Mouse (Mus musculus) MEL (cell line): ENCODE results near the gene Galnt14.

ENCODE experiments used
- CTCF ChIP-seq, 3 experiments: IDR thresholded peaks in 2 of 3; conservative IDR thresholded peaks in 1 of 3; 2 replicates each; pipeline ENCODE4 v1.5.1; 2011 to 2012; ENCODE audit warnings: low read length in 3 of 3, low read depth in 2 of 3, mild to moderate bottlenecking in 2 of 3, improper control_type of control experiment in 1 of 3, inconsistent platforms in 1 of 3, mixed read lengths in 1 of 3, moderate library complexity in 1 of 3; ENCODE audit not compliant: control insufficient read depth in 1 of 3, insufficient read depth in 1 of 3, poor library complexity in 1 of 3, severe bottlenecking in 1 of 3
- MYC ChIP-seq: IDR thresholded peaks from 2 replicates; pipeline ENCODE4 v1.6.1; 2011; ENCODE audit warnings: low read depth, mild to moderate bottlenecking, low read length, improper control_type of control experiment, moderate library complexity
- POLR2A ChIP-seq, 2 experiments: IDR thresholded peaks; 2 replicates each; pipeline ENCODE4 v1.6.1; 2011 to 2012; ENCODE audit warnings: low read length in 2 of 2, mild to moderate bottlenecking in 2 of 2, control low read depth in 1 of 2, improper control_type of control experiment in 1 of 2, low read depth in 1 of 2, moderate library complexity in 1 of 2; ENCODE audit not compliant: control insufficient read depth in 1 of 2, insufficient read depth in 1 of 2, poor library complexity in 1 of 2
- POLR2AphosphoS2 ChIP-seq: IDR thresholded peaks from 2 replicates; pipeline ENCODE4 v1.6.1; 2011; ENCODE audit warnings: low read length, improper control_type of control experiment
- SIN3A ChIP-seq: IDR thresholded peaks from 2 replicates; pipeline ENCODE4 v1.6.1; 2012; ENCODE audit warnings: low read length, improper control_type of control experiment, inconsistent platforms
- SMC3 ChIP-seq: IDR thresholded peaks from 2 replicates; pipeline ENCODE4 v1.6.1; 2011; ENCODE audit warnings: low read depth, low read length, improper control_type of control experiment
- TCF12 ChIP-seq: IDR thresholded peaks from 2 replicates; pipeline ENCODE4 v1.6.1; 2014; ENCODE audit warnings: low read depth, mild to moderate bottlenecking, inconsistent platforms, low read length, improper control_type of control experiment, moderate library complexity
- ZMIZ1 ChIP-seq: IDR thresholded peaks from 2 replicates; pipeline ENCODE4 v1.6.1; 2012; ENCODE audit warnings: low read depth, mild to moderate bottlenecking, inconsistent platforms, low read length, improper control_type of control experiment, moderate library complexity

DNA sequence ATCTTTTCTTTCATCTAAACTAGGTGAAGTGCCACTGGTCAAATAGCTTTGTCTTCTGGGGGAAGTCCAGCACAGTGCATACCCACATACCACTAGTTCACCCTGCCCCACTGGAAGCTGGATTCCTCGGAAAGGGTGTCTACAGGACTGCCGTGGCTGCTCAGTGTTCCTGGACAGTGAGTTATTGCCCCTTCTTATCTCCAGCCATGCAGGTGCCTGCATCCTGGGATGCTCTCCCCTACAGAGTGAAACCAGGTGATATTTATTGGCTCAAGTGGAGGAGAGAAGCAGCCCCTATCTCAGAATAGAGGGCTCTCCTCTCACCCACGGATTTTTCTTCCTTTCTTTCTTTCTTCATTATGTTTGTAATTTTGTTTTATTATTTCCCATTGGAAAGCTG is 222.9 kb downstream of the Galnt14 start:
- TF ChIP-seq POLR2A (IDR thresholded peaks at IDR 0.05; ENCODE audit: control insufficient read depth in 1 of 2, insufficient read depth in 1 of 2, low read depth in 1 of 2, low read length in 2 of 2, poor library complexity in 1 of 2): no peak
- TF ChIP-seq CTCF (IDR thresholded peaks at IDR 0.05 in 2 of 3, conservative IDR thresholded peaks at IDR 0.05 in 1 of 3; ENCODE audit: control insufficient read depth in 1 of 3, insufficient read depth in 1 of 3, low read depth in 2 of 3, low read length in 3 of 3, poor library complexity in 1 of 3, severe bottlenecking in 1 of 3): no peak
- TF ChIP-seq SMC3: no peak
- no peak for TF ChIP-seq POLR2AphosphoS2
- TF ChIP-seq TCF12: no peak
- no peak for TF ChIP-seq SIN3A
- no peak for TF ChIP-seq ZMIZ1
- TF ChIP-seq MYC: no peak
